8 mouse cellular contexts compared by ENCODE assay signal in genomic region chr4:128855613-128856040, GRCm38 (mm10). TPM values are rescaled to one million over a fixed set of nuclear protein-coding genes. Genes with fewer than 3 reads are reported as not detected.
DNase-seq lines count a peak whose midpoint lies in the region; ATAC-seq lines count a peak whose summit lies in the region.

No protein-coding gene starts in this region.

- ATAC-seq in kidney, embryonic 14.5 days (ENCODE audit: low FRiP score, low TSS enrichment): no peak
- peak; percentile 75 for ATAC-seq in heart, embryonic 12.5 days (ENCODE audit: insufficient number of reproducible peaks, low FRiP score)
- 0 out of 2 replicates have a peak, but pooled peaks have one; percentile 48 for ATAC-seq in limb, embryonic 15.5 days (ENCODE audit: insufficient number of reproducible peaks, low FRiP score, low TSS enrichment, low read depth)
- no peak for ATAC-seq in granulocyte monocyte progenitor cell, adult 5-6 weeks (replicated peaks; ENCODE audit: poor library complexity, severe bottlenecking)
- no peak for ATAC-seq in hindbrain, embryonic 13.5 days (ENCODE audit: low FRiP score)

- no peaks in the 10 kb centered on the region for H3K27me3 ChIP-seq in kidney, embryonic 14.5 days (ENCODE audit: control insufficient read depth, insufficient read depth, low read length)
- no peaks in the 10 kb centered on the region for H3K27me3 ChIP-seq in heart, embryonic 12.5 days (replicated peaks)
- H3K27me3 ChIP-seq in limb, embryonic 15.5 days: no peaks in the 10 kb centered on the region
- H3K27me3 ChIP-seq in hindbrain, embryonic 13.5 days: no peaks in the 10 kb centered on the region

- H3K4me1 ChIP-seq in kidney, embryonic 14.5 days (ENCODE audit: control insufficient read depth, insufficient read depth, low read length): 0 out of 2 replicates have a peak, but pooled peaks cover 5% of the 10 kb centered on the region
- H3K4me1 ChIP-seq in heart, embryonic 12.5 days (replicated peaks): peaks cover 15% of the 10 kb centered on the region
- H3K4me1 ChIP-seq in limb, embryonic 15.5 days: peaks cover 8% of the 10 kb centered on the region
- H3K4me1 ChIP-seq in hindbrain, embryonic 13.5 days (replicated peaks): 0 out of 2 replicates have a peak, but pooled peaks cover 7% of the 10 kb centered on the region

- no peak overlapping the region for H3K27ac ChIP-seq in kidney, embryonic 14.5 days (ENCODE audit: low read depth, low read length)
- H3K27ac ChIP-seq in heart, embryonic 12.5 days (ENCODE audit: poor library complexity, severe bottlenecking): no peak overlapping the region
- H3K27ac ChIP-seq in limb, embryonic 15.5 days: peak overlapping the region; percentile 23; the same call in 1 of the 2 replicates
- no peak overlapping the region for H3K27ac ChIP-seq in hindbrain, embryonic 13.5 days

- DNase-seq in kidney, adult 11 months: peak; percentile 85
- peak; percentile 62 to 70 for DNase-seq in spleen, postnatal 10 days (ENCODE audit: low spot score in 2 of 2)
- DNase-seq in right cerebral cortex, postnatal 36 days (ENCODE audit: low spot score in 2 of 2): no peak

- H3K4me2 ChIP-seq in kidney, embryonic 14.5 days (replicated peaks; ENCODE audit: low read depth, low read length): no peak overlapping the region
- no peak overlapping the region for H3K4me2 ChIP-seq in heart, embryonic 12.5 days
- 0 out of 2 replicates have a peak overlapping the region, but pooled peaks have one; percentile 4 for H3K4me2 ChIP-seq in limb, embryonic 15.5 days
- H3K4me2 ChIP-seq in hindbrain, embryonic 13.5 days: no peak overlapping the region

- no peak overlapping the region for H3K4me3 ChIP-seq in kidney, embryonic 14.5 days (ENCODE audit: low read length)
- no peak overlapping the region for H3K4me3 ChIP-seq in heart, embryonic 12.5 days
- H3K4me3 ChIP-seq in limb, embryonic 15.5 days: no peak overlapping the region
- no peak overlapping the region for H3K4me3 ChIP-seq in hindbrain, embryonic 13.5 days

- no peak overlapping the region for H3K9ac ChIP-seq in kidney, embryonic 14.5 days (ENCODE audit: low read depth, low read length)
- H3K9ac ChIP-seq in heart, embryonic 12.5 days: no peak overlapping the region
- no peak overlapping the region for H3K9ac ChIP-seq in limb, embryonic 15.5 days
- no peak overlapping the region for H3K9ac ChIP-seq in hindbrain, embryonic 13.5 days

- H3K36me3 ChIP-seq in kidney, embryonic 14.5 days (ENCODE audit: control insufficient read depth, insufficient read depth, low read length): no peaks in the 10 kb centered on the region
- no peaks in the 10 kb centered on the region for H3K36me3 ChIP-seq in heart, embryonic 12.5 days
- H3K36me3 ChIP-seq in limb, embryonic 15.5 days: no peaks in the 10 kb centered on the region
- H3K36me3 ChIP-seq in hindbrain, embryonic 13.5 days: no peaks in the 10 kb centered on the region

- no peaks in the 10 kb centered on the region for H3K9me3 ChIP-seq in kidney, embryonic 14.5 days (ENCODE audit: control insufficient read depth, low read length)
- H3K9me3 ChIP-seq in heart, embryonic 12.5 days (replicated peaks): no peaks in the 10 kb centered on the region
- no peaks in the 10 kb centered on the region for H3K9me3 ChIP-seq in limb, embryonic 15.5 days
- H3K9me3 ChIP-seq in hindbrain, embryonic 13.5 days: no peaks in the 10 kb centered on the region

- 80% methylated on average over 4 of the region's 4 CpGs for WGBS in kidney, embryonic 14.5 days
- 38% methylated on average over 4 of the region's 4 CpGs for WGBS in heart, embryonic 12.5 days
- 57% methylated on average over 4 of the region's 4 CpGs for WGBS in limb, embryonic 15.5 days
- 82% methylated on average over 4 of the region's 4 CpGs for WGBS in hindbrain, embryonic 13.5 days

RNA-seq across cellular contexts. Expression of gene Trim62, which starts 27.8 kb away (rescaled TPM):
- 7.3 and 11.0 TPM in 2 replicates for polyA plus RNA-seq in kidney, embryonic 14.5 days (2014; fragmentation: Nextera tagmentation; extraction: Ambion mirVana)
- 5.0 and 6.1 TPM in 2 replicates for polyA plus RNA-seq in heart, embryonic 12.5 days (2016; fragmentation: Nextera tagmentation; extraction: Ambion mirVana)
- polyA plus RNA-seq in limb, embryonic 15.5 days (2015; fragmentation: Nextera tagmentation; extraction: Ambion mirVana): 5.5 and 5.7 TPM in 2 replicates
- total RNA-seq in granulocyte monocyte progenitor cell, adult 5-6 weeks (2014; fragmentation: Nextera tagmentation): 0.34 and 2.1 TPM in 2 replicates
- 0.10 and 0.30 TPM in 2 replicates for total RNA-seq in granulocyte monocyte progenitor cell, adult 5-6 weeks (2017)
- polyA plus RNA-seq in hindbrain, embryonic 13.5 days (2015; fragmentation: Nextera tagmentation; extraction: Ambion mirVana): 19.2 and 20.0 TPM in 2 replicates

RNA-seq across cellular contexts. Expression of gene Zfp362, which starts 49.8 kb away (rescaled TPM):
- polyA plus RNA-seq in kidney, embryonic 14.5 days (2014; fragmentation: Nextera tagmentation; extraction: Ambion mirVana): 33.4 and 37.8 TPM in 2 replicates
- 21.3 and 21.8 TPM in 2 replicates for polyA plus RNA-seq in heart, embryonic 12.5 days (2016; fragmentation: Nextera tagmentation; extraction: Ambion mirVana)
- polyA plus RNA-seq in limb, embryonic 15.5 days (2015; fragmentation: Nextera tagmentation; extraction: Ambion mirVana): 33.1 and 37.4 TPM in 2 replicates
- 32.7 and 40.1 TPM in 2 replicates for total RNA-seq in granulocyte monocyte progenitor cell, adult 5-6 weeks (2014; fragmentation: Nextera tagmentation)
- 3.7 and 4.4 TPM in 2 replicates for total RNA-seq in granulocyte monocyte progenitor cell, adult 5-6 weeks (2017)
- 36.9 and 39.0 TPM in 2 replicates for polyA plus RNA-seq in hindbrain, embryonic 13.5 days (2015; fragmentation: Nextera tagmentation; extraction: Ambion mirVana)

Comparison
In these comparisons a context has a peak if more than half of its experiments do, and no peak if none do; other contexts are left out.
1. DNase-seq: peak in kidney, adult 11 months (single experiment) and spleen, postnatal 10 days (2 of 2); none in right cerebral cortex, postnatal 36 days (0 of 2).
2. ATAC-seq: peak in heart, embryonic 12.5 days (single experiment) and limb, embryonic 15.5 days (single experiment); none in kidney, embryonic 14.5 days (single experiment), granulocyte monocyte progenitor cell, adult 5-6 weeks (single experiment) and hindbrain, embryonic 13.5 days (single experiment).